15 mouse cellular contexts compared by ENCODE assay signal in the genomic region with DNA sequence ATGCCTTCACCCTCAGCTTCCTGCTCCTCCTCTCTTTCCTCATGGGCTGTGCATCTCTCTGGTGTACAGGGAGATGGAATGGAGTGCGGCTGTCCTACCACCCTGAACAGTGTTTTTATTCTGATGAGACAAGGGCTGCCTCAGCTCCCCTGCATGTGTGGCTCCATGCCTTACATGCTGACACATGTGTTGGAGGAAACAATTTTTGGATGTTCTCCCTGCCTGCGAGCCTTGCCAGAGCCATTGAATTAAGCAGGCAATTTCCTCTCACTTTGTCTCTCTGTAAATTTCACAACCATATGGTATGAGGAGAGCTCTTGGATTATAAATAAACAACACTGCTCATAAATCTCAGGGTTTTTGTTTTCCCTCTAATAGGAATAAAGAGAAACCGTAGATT.
A peak's percentile ranks its signal among the peaks of the same experiment; 100 is the strongest.
DNase-seq lines count a peak whose midpoint lies in the region; ATAC-seq and TF ChIP-seq lines count a peak whose summit lies in the region.
"Had no signal": no experiment of that assay in that cellular context is flagged by ENCODE, and none has a peak within 500 bp of the region (broad histone marks: within the 10 kb centered on the region; RNA-seq: fewer than 3 reads in every experiment).

No protein-coding gene starts in this region.

- H3K27me3 ChIP-seq in hindbrain, embryonic 12.5 days: no peaks in the 10 kb centered on the region
- H3K27me3 ChIP-seq: embryonic facial prominence, embryonic 13.5 days; kidney, embryonic 15.5 days; limb, embryonic 15.5 days had no signal

- H3K4me1 ChIP-seq in cortical plate, adult 2 months (ENCODE audit: control insufficient read depth, insufficient read depth, low read length): peaks cover 5% of the 10 kb centered on the region
- no peaks in the 10 kb centered on the region for H3K4me1 ChIP-seq in hindbrain, embryonic 12.5 days
- H3K4me1 ChIP-seq: embryonic facial prominence, embryonic 13.5 days; kidney, embryonic 15.5 days; limb, embryonic 15.5 days; midbrain, embryonic 10.5 days had no signal

- peak overlapping the region; percentile 27; the same call in 1 of the 2 replicates for H3K27ac ChIP-seq in cortical plate, adult 2 months (ENCODE audit: insufficient read depth, low read length)
- H3K27ac ChIP-seq in hindbrain, embryonic 12.5 days: no peak overlapping the region
- H3K27ac ChIP-seq: embryonic facial prominence, embryonic 13.5 days; hindbrain, postnatal 0 days; kidney, embryonic 15.5 days; limb, embryonic 15.5 days; midbrain, embryonic 10.5 days had no signal

- no peak for TF ChIP-seq POLR2A in cortical plate, adult 2 months (IDR thresholded peaks at IDR 0.05; ENCODE audit: extremely low read depth, insufficient read depth, low read length)

- TF ChIP-seq CTCF in cortical plate, adult 2 months (IDR thresholded peaks at IDR 0.05; ENCODE audit: extremely low read depth, insufficient read depth, low read length): no peak

- H3K9me3 ChIP-seq in hindbrain, embryonic 12.5 days (replicated peaks): no peaks in the 10 kb centered on the region
- H3K9me3 ChIP-seq: embryonic facial prominence, embryonic 13.5 days; kidney, embryonic 15.5 days; limb, embryonic 15.5 days; midbrain, embryonic 10.5 days had no signal

- H3K36me3 ChIP-seq in hindbrain, embryonic 12.5 days: no peaks in the 10 kb centered on the region
- H3K36me3 ChIP-seq: embryonic facial prominence, embryonic 13.5 days; kidney, embryonic 15.5 days; limb, embryonic 15.5 days; midbrain, embryonic 10.5 days had no signal

- WGBS in hindbrain, embryonic 12.5 days: 88% methylated on average over 3 of the region's 3 CpGs

- H3K4me2 ChIP-seq in hindbrain, embryonic 12.5 days (replicated peaks): no peak overlapping the region
- H3K4me2 ChIP-seq: embryonic facial prominence, embryonic 13.5 days; kidney, embryonic 15.5 days; limb, embryonic 15.5 days had no signal

- DNase-seq in kidney, postnatal 4 days: peak; percentile 17 to 34
- no peak for DNase-seq in kidney, postnatal 25 days
- DNase-seq in layer of hippocampus, adult 18-20 months (ENCODE audit: low spot score in 2 of 2): peak; percentile 59 to 81
- DNase-seq in lung, postnatal 10 days: peak; percentile 37
- DNase-seq in MN1 (ENCODE audit: low spot score): no peak
- DNase-seq in adrenal gland, postnatal 4 days (ENCODE audit: low spot score in 2 of 2): no peak
- DNase-seq: adrenal gland, postnatal 10 days; cerebellum, adult 8-10 months had no signal

- H3K4me3 ChIP-seq in cortical plate, adult 2 months (ENCODE audit: insufficient read depth, low read length): no peak overlapping the region
- no peak overlapping the region for H3K4me3 ChIP-seq in hindbrain, embryonic 12.5 days
- H3K4me3 ChIP-seq: embryonic facial prominence, embryonic 13.5 days; kidney, embryonic 15.5 days; limb, embryonic 15.5 days; midbrain, embryonic 10.5 days had no signal

- no peak overlapping the region for H3K9ac ChIP-seq in hindbrain, embryonic 12.5 days
- H3K9ac ChIP-seq: embryonic facial prominence, embryonic 13.5 days; kidney, embryonic 15.5 days; limb, embryonic 15.5 days had no signal

- ATAC-seq in hindbrain, embryonic 12.5 days (ENCODE audit: low FRiP score): no peak
- ATAC-seq: hindbrain, postnatal 0 days had no signal

Comparison
In these comparisons a context has a peak if more than half of its experiments do, and no peak if none do; other contexts are left out.
1. DNase-seq: peak in kidney, postnatal 4 days (2 of 2), layer of hippocampus, adult 18-20 months (2 of 2) and lung, postnatal 10 days (single experiment); none in kidney, postnatal 25 days (0 of 2), MN1 (single experiment) and adrenal gland, postnatal 4 days (0 of 2).